Mouse (Mus musculus): ENCODE data around the gene Cachd1.

DNA sequence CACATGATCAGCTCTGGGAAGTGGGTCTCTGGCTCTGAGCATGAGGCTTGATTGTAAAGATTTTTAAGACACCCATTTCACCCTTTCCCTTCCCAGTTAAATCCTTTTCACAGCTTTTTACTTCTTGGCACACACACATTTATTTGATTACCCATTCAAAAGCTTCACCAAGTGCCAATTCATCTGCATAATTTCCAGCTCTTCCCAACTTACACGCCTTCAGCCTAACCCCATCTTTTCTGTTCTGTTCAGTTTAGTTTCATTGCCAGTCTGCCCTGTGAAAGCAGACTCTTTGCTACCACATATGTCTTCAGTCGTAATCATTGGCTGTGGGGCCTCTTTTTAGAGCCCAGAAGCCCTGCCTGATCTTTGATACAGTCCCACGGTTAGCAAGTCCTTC is 76.0 kb downstream of the Cachd1 start:
- TF ChIP-seq CTCF (IDR thresholded peaks at IDR 0.05; ENCODE audit: low read depth) (no peak), EP300 (IDR thresholded peaks at IDR 0.05; ENCODE audit: low read depth) (no peak)

Data from liver, postnatal 0 days (tissue).